Mouse (Mus musculus) limb, embryonic 14.5 days (tissue): Measurements from ENCODE around the gene Psme4. TPM values are rescaled to one million over a fixed set of nuclear protein-coding genes. Genes with fewer than 3 reads are reported as not detected.

Source experiments
- ATAC-seq: fragments of 200-750 bp; cut with Nextera tagmentation; 2 replicates; pipeline ENCODE4 v1.8.0; 2017; ENCODE audit warnings: low read depth, moderate number of reproducible peaks, moderate TSS enrichment; ENCODE audit not compliant: low FRiP score
- DNase-seq: peaks from one replicate; pipeline ENCODE4 v3.0.0-alpha.2; 2015; ENCODE audit warnings: low spot score
- H3K27ac ChIP-seq: fragments of 300-500 bp; sonication (generic); replicated peaks from 2 replicates; pipeline ENCODE4 v1.5.1; 2014; ENCODE audit warnings: low read depth, mild to moderate bottlenecking, low read length, moderate library complexity, mixed read lengths
- H3K27me3 ChIP-seq: fragments of 300-500 bp; sonication (generic); 2 replicates; pipeline ENCODE4 v1.6.1; 2014; ENCODE audit warnings: low read length, mixed read lengths; ENCODE audit not compliant: control insufficient read depth, insufficient read depth
- H3K36me3 ChIP-seq: fragments of 300-500 bp; sonication (generic); 2 replicates; pipeline ENCODE4 v1.6.1; 2014; ENCODE audit warnings: mild to moderate bottlenecking, low read length, moderate library complexity, mixed read lengths; ENCODE audit not compliant: control insufficient read depth, insufficient read depth
- H3K4me1 ChIP-seq: fragments of 300-500 bp; sonication (generic); 2 replicates; pipeline ENCODE4 v1.6.1; 2014; ENCODE audit warnings: antibody characterized with exemption, low read length, mixed read lengths; ENCODE audit not compliant: control insufficient read depth, insufficient read depth
- H3K4me2 ChIP-seq: fragments of 300-500 bp; sonication (generic); replicated peaks from 2 replicates; pipeline ENCODE4 v1.6.1; 2014; ENCODE audit warnings: low read depth, mild to moderate bottlenecking, low read length, moderate library complexity; ENCODE audit not compliant: severe bottlenecking
- H3K4me3 ChIP-seq: fragments of 300-500 bp; sonication (generic); replicated peaks from 2 replicates; pipeline ENCODE4 v1.5.1; 2014; ENCODE audit warnings: low read length
- H3K9ac ChIP-seq: fragments of 300-500 bp; sonication (generic); 2 replicates; pipeline ENCODE4 v1.6.1; 2014; ENCODE audit warnings: mild to moderate bottlenecking, low read depth, low read length, moderate library complexity; ENCODE audit not compliant: severe bottlenecking
- H3K9me3 ChIP-seq: fragments of 300-500 bp; sonication (generic); 2 replicates; pipeline ENCODE4 v1.6.1; 2016; ENCODE audit warnings: low read length; ENCODE audit not compliant: control insufficient read depth
- POLR2A ChIP-seq: fragments of 200-500 bp; IDR thresholded peaks from 2 replicates; pipeline ENCODE4 v1.8.0; 2012; ENCODE audit warnings: inconsistent platforms, mild to moderate bottlenecking, moderate library complexity, borderline replicate concordance; ENCODE audit not compliant: insufficient read depth, insufficient read length; ENCODE audit errors: extremely low read depth
- WGBS: fragments of 180-500 bp; shearing (Covaris S2); extraction: QIAGEN DNeasy Blood & Tissue Kit; methylation state at CpG from one replicate; pipeline ENCODE4 v1.1.7; 2014; 5-methylcytosine and 5-hydroxymethylcytosine counted together
- polyA plus RNA-seq, 2 experiments: library from polyadenylated mRNA; depleted of rRNA in 1 of 2; stranded (reverse) in 1 of 2; unstranded in 1 of 2; fragments of >200 nt; fragmentation: Nextera tagmentation in 1 of 2; extraction: Ambion mirVana in 1 of 2; gene quantifications; 2 replicates each; pipeline versions ENCODE4 v1.2.1 to v1.2.3; 2012 to 2014

Gene Psme4
- polyA plus RNA-seq, 2 experiments: 28.6 to 46.1 TPM

GRCm38 (mm10) chr11:30761381-30761780 lies 10.1 kb upstream of the Psme4 start:
- no peaks in the 10 kb centered on the region for H3K9me3 ChIP-seq
- TF ChIP-seq POLR2A: no peak
- no peaks in the 10 kb centered on the region for H3K27me3 ChIP-seq
- H3K4me1 ChIP-seq: no peaks in the 10 kb centered on the region
- no peaks in the 10 kb centered on the region for H3K36me3 ChIP-seq
- WGBS: 82% methylated on average over 7 of the region's 7 CpGs
- H3K4me3 ChIP-seq: no peak overlapping the region
- H3K27ac ChIP-seq: no peak overlapping the region
- no peak for DNase-seq
- ATAC-seq: no peak
- no peak overlapping the region for H3K4me2 ChIP-seq
- no peak overlapping the region for H3K9ac ChIP-seq

GRCm38 (mm10) chr11:30761891-30762290 lies 9.6 kb upstream of the Psme4 start:
- H3K9me3 ChIP-seq: no peaks in the 10 kb centered on the region
- no peak overlapping the region for H3K9ac ChIP-seq
- no peak for TF ChIP-seq POLR2A
- H3K27me3 ChIP-seq: no peaks in the 10 kb centered on the region
- no peak overlapping the region for H3K27ac ChIP-seq
- no peak for DNase-seq
- no peak for ATAC-seq
- 83% methylated on average over 1 of the region's 1 CpGs for WGBS
- H3K4me3 ChIP-seq: no peak overlapping the region
- H3K4me1 ChIP-seq: no peaks in the 10 kb centered on the region
- H3K4me2 ChIP-seq: no peak overlapping the region
- no peaks in the 10 kb centered on the region for H3K36me3 ChIP-seq

- Histone ChIP-seq H3K27me3 (no peaks in the 10 kb centered on the region), H3K36me3 (no peaks in the 10 kb centered on the region), H3K4me2 (no peak overlapping the region), H3K4me3 (no peak overlapping the region), H3K9ac (no peak overlapping the region), H3K27ac (no peak overlapping the region), H3K9me3 (no peaks in the 10 kb centered on the region), H3K4me1 (no peaks in the 10 kb centered on the region)
- no peak for DNase-seq
- no peak for ATAC-seq
- 100% methylated on average over 1 of the region's 1 CpGs for WGBS
- no peak for TF ChIP-seq POLR2A
These were observed 6.5 kb upstream of the Psme4 start for GRCm38 (mm10) chr11:30765076-30765475.

GRCm38 (mm10) chr11:30770817-30771216 lies 709 bp upstream of the Psme4 start:
- H3K4me3 ChIP-seq: peak overlapping the region; percentile 75
- H3K9ac ChIP-seq: peak overlapping the region; percentile 98; the same call in 1 of the 2 replicates
- peak overlapping the region; percentile 75 for H3K4me2 ChIP-seq
- no peak overlapping the region; the same call in 1 of the 2 replicates for H3K27ac ChIP-seq
- TF ChIP-seq POLR2A: no peak
- DNase-seq (no peak), ATAC-seq (no peak)
- peaks cover 9% of the 10 kb centered on the region; the same call in 1 of the 2 replicates for H3K4me1 ChIP-seq
- 75% methylated on average over 3 of the region's 3 CpGs for WGBS
- H3K36me3 ChIP-seq: no peaks in the 10 kb centered on the region
- no peaks in the 10 kb centered on the region for H3K9me3 ChIP-seq
- no peaks in the 10 kb centered on the region for H3K27me3 ChIP-seq

GRCm38 (mm10) chr11:30771904-30772581 lies 517 bp downstream of the Psme4 start:
- Histone ChIP-seq H3K4me2 (peak overlapping the region; percentile 75), H3K9me3 (no peaks in the 10 kb centered on the region), H3K4me3 (peak overlapping the region; percentile 75), H3K9ac (peak overlapping the region; percentile 98), H3K36me3 (no peaks in the 10 kb centered on the region), H3K27me3 (no peaks in the 10 kb centered on the region), H3K27ac (peak overlapping the region; percentile 94), H3K4me1 (peaks cover 9% of the 10 kb centered on the region; the same call in 1 of the 2 replicates)
- peak; percentile 77 for ATAC-seq
- under 1% methylated on average over 53 of the region's 64 CpGs for WGBS
- TF ChIP-seq POLR2A: no peak
- DNase-seq: peak; percentile 54
